Mouse (Mus musculus) ES-Bruce4 (cell line): ENCODE data around the gene Ptprs. TPM values are rescaled to one million over a fixed set of nuclear protein-coding genes. Genes with fewer than 3 reads are reported as not detected.

Experiments
- H3K27ac ChIP-seq: 2 replicates; pipeline ENCODE4 v1.5.1; 2012; ENCODE audit warnings: low read length, inconsistent platforms; ENCODE audit not compliant: insufficient read depth
- H3K27me3 ChIP-seq: 2 replicates; pipeline ENCODE4 v1.6.1; 2012; ENCODE audit warnings: mild to moderate bottlenecking, low read length, inconsistent platforms; ENCODE audit not compliant: control insufficient read depth, poor library complexity, insufficient read depth, severe bottlenecking
- H3K36me3 ChIP-seq: 2 replicates; pipeline ENCODE4 v1.6.1; 2012; ENCODE audit warnings: inconsistent platforms, mild to moderate bottlenecking, low read length, moderate library complexity; ENCODE audit not compliant: control insufficient read depth, poor library complexity, insufficient read depth, severe bottlenecking
- H3K4me1 ChIP-seq: one replicate; pipeline ENCODE4 v1.8.1; 2011; ENCODE audit warnings: low read length; ENCODE audit not compliant: control insufficient read depth, insufficient read depth
- H3K4me3 ChIP-seq: 2 replicates; pipeline ENCODE4 v1.5.1; 2011; ENCODE audit warnings: low read depth, mild to moderate bottlenecking, low read length
- H3K9ac ChIP-seq: 2 replicates; pipeline ENCODE4 v1.6.1; 2012; ENCODE audit warnings: low read depth, mild to moderate bottlenecking, inconsistent platforms; ENCODE audit not compliant: poor library complexity, severe bottlenecking
- H3K9me3 ChIP-seq: replicated peaks from 2 replicates; pipeline ENCODE4 v1.6.1; 2012; ENCODE audit warnings: mild to moderate bottlenecking, low read length, inconsistent platforms; ENCODE audit not compliant: control insufficient read depth, poor library complexity, insufficient read depth, severe bottlenecking
- CTCF ChIP-seq: IDR thresholded peaks from one replicate; pipeline ENCODE4 v1.8.1; 2011; ENCODE audit warnings: low read depth, low read length
- EP300 ChIP-seq: IDR thresholded peaks from 2 replicates; pipeline ENCODE4 v1.6.1; 2011; ENCODE audit warnings: low read depth, low read length; ENCODE audit not compliant: insufficient read depth
- POLR2A ChIP-seq: IDR thresholded peaks from one replicate; pipeline ENCODE4 v1.8.1; 2011; ENCODE audit warnings: low read length; ENCODE audit not compliant: insufficient read depth
- polyA plus RNA-seq: library from polyadenylated mRNA; stranded (reverse); fragments of >200 nt; gene quantifications from 2 replicates; pipeline ENCODE4 v1.2.4, GENCODE M21; 2011; ENCODE audit warnings: low read depth; ENCODE audit not compliant: missing spikeins, insufficient read depth, insufficient read length

Gene Ptprs
- polyA plus RNA-seq, 1 experiment, result 159 TPM

- no peaks in the 10 kb centered on the region for H3K9me3 ChIP-seq
- no peaks in the 10 kb centered on the region for H3K4me1 ChIP-seq
- H3K4me3 ChIP-seq, result no peak overlapping the region
- H3K36me3 ChIP-seq, result no peaks in the 10 kb centered on the region
- H3K27ac ChIP-seq, result no peak overlapping the region
- no peaks in the 10 kb centered on the region for H3K27me3 ChIP-seq
- no peak for TF ChIP-seq CTCF
- no peak for TF ChIP-seq POLR2A
- TF ChIP-seq EP300, result no peak
- no peak overlapping the region for H3K9ac ChIP-seq
These were observed 67.2 kb downstream of the Ptprs start for GRCm38 (mm10) chr17:56408965-56409625.

- Histone ChIP-seq H3K9ac (no peak overlapping the region), H3K4me3 (no peak overlapping the region), H3K4me1 (no peaks in the 10 kb centered on the region), H3K27ac (no peak overlapping the region), H3K27me3 (no peaks in the 10 kb centered on the region), H3K36me3 (no peaks in the 10 kb centered on the region), H3K9me3 (no peaks in the 10 kb centered on the region)
- no peak for TF ChIP-seq POLR2A
- TF ChIP-seq EP300, result no peak
- no peak for TF ChIP-seq CTCF
These were observed 68.9 kb downstream of the Ptprs start for GRCm38 (mm10) chr17:56407379-56407778.

GRCm38 (mm10) chr17:56406878-56407277, 69.4 kb downstream of the Ptprs start:
- Histone ChIP-seq H3K4me3 (no peak overlapping the region), H3K9ac (no peak overlapping the region), H3K27me3 (no peaks in the 10 kb centered on the region), H3K9me3 (no peaks in the 10 kb centered on the region), H3K27ac (no peak overlapping the region), H3K36me3 (no peaks in the 10 kb centered on the region), H3K4me1 (no peaks in the 10 kb centered on the region)
- TF ChIP-seq POLR2A (no peak), CTCF (no peak), EP300 (no peak)

GRCm38 (mm10) chr17:56405856-56406840, 70.1 kb downstream of the Ptprs start:
- no peaks in the 10 kb centered on the region for H3K4me1 ChIP-seq
- H3K9me3 ChIP-seq, result no peaks in the 10 kb centered on the region
- no peaks in the 10 kb centered on the region for H3K27me3 ChIP-seq
- no peak overlapping the region for H3K4me3 ChIP-seq
- TF ChIP-seq EP300 (no peak), CTCF (no peak), POLR2A (no peak)
- H3K9ac ChIP-seq, result no peak overlapping the region
- no peaks in the 10 kb centered on the region for H3K36me3 ChIP-seq
- H3K27ac ChIP-seq, result no peak overlapping the region

- H3K4me1 ChIP-seq, result no peaks in the 10 kb centered on the region
- H3K36me3 ChIP-seq, result no peaks in the 10 kb centered on the region
- H3K9me3 ChIP-seq, result no peaks in the 10 kb centered on the region
- TF ChIP-seq EP300, result no peak
- no peak for TF ChIP-seq CTCF
- no peak for TF ChIP-seq POLR2A
- H3K9ac ChIP-seq, result no peak overlapping the region
- H3K27me3 ChIP-seq, result no peaks in the 10 kb centered on the region
- no peak overlapping the region for H3K4me3 ChIP-seq
- no peak overlapping the region for H3K27ac ChIP-seq
These were observed 70.9 kb downstream of the Ptprs start for GRCm38 (mm10) chr17:56405341-56405740.

- H3K4me3 ChIP-seq, result no peak overlapping the region
- H3K9ac ChIP-seq, result no peak overlapping the region
- H3K4me1 ChIP-seq, result no peaks in the 10 kb centered on the region
- H3K9me3 ChIP-seq, result no peaks in the 10 kb centered on the region
- no peaks in the 10 kb centered on the region for H3K36me3 ChIP-seq
- H3K27ac ChIP-seq, result no peak overlapping the region
- TF ChIP-seq EP300, result no peak
- TF ChIP-seq CTCF, result no peak
- no peak for TF ChIP-seq POLR2A
- no peaks in the 10 kb centered on the region for H3K27me3 ChIP-seq
These were observed 75.2 kb downstream of the Ptprs start for GRCm38 (mm10) chr17:56401051-56401521.
